Mouse (Mus musculus) testis, adult 2 months (tissue): ENCODE measurements at regions not wholly inside any gene's neighbourhood (a gene's known extent, or its start where the extent isn't known, plus 50 kb on each side); places are given as distances from the start of the nearest gene placed in this dataset.

Source experiments
- CTCF ChIP-seq: fragments of 200-500 bp; IDR thresholded peaks from 2 replicates; pipeline ENCODE4 v1.5.1; 2012; ENCODE audit warnings: low read depth, mild to moderate bottlenecking, inconsistent platforms, low read length, moderate library complexity; ENCODE audit not compliant: control insufficient read depth, insufficient read depth, insufficient replicate concordance
- POLR2A ChIP-seq: fragments of 200-500 bp; IDR thresholded peaks from 2 replicates; pipeline ENCODE4 v1.6.1; 2012; ENCODE audit warnings: low read depth, mild to moderate bottlenecking, inconsistent platforms, low read length, moderate library complexity; ENCODE audit not compliant: control insufficient read depth

DNA sequence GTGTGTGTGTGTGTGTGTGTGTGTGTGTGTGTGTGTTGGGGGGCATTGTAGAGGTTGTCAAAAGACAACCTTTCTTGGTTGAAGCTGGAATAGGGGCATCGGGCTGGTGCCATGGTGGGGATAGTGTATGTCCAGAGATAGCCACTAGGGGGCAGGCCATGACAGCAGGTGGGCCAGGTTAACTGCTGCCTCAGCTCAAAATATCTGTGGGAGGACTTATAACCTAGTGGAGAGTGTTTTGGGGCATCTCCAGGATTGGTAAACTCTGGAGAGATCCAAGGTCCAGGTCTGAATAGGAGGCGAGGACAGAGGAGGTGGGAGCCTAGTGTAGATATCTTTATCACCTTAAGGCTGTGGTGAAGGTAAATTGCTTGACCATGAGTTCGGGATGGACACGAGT, 259.3 kb downstream of the Dhx35 start:
- TF ChIP-seq CTCF, result peak; percentile 96
- no peak for TF ChIP-seq POLR2A
